In the genomic region with DNA sequence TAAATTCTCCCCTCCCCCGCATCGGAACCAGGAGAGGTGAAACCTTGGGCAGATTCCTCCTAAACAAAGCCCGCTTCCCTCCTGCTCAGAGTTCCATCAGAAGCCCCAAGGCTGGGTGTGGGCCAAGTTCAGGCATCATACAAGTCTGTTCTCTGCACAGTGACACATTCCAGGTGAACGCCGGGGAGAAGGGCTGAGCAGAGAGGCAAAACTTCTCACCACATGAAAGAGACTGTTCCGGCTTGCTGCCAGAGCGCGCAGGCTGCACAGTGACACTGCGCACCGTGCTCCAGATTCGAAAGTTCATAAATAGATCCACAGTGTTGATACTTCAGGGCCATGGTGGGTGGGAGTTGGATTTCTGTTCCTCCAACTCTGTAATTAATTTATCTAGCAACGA, we compare ENCODE assay signal across 17 mouse cellular contexts.
A peak's percentile ranks its signal among the peaks of the same experiment; 100 is the strongest.
DNase-seq lines count a peak whose midpoint lies in the region; ATAC-seq and TF ChIP-seq lines count a peak whose summit lies in the region.
"Had no signal": no experiment of that assay in that cellular context is flagged by ENCODE, and none has a peak within 500 bp of the region (broad histone marks: within the 10 kb centered on the region; RNA-seq: fewer than 3 reads in every experiment).

No protein-coding gene starts in this region.

- ATAC-seq in forebrain, embryonic 16.5 days = no peak
- no peak for ATAC-seq in heart, postnatal 0 days (ENCODE audit: insufficient read depth, low read depth)
- no peak for ATAC-seq in kidney, embryonic 15.5 days (replicated peaks; ENCODE audit: low FRiP score)
- ATAC-seq: midbrain, embryonic 16.5 days had no signal

- no peak overlapping the region for H3K4me2 ChIP-seq in forebrain, embryonic 16.5 days (ENCODE audit: low read length)
- H3K4me2 ChIP-seq in heart, postnatal 0 days (ENCODE audit: low read depth, low read length) = peak overlapping the region; percentile 21; the same call in 1 of the 2 replicates
- H3K4me2 ChIP-seq in kidney, embryonic 15.5 days = no peak overlapping the region
- H3K4me2 ChIP-seq: hindbrain, embryonic 15.5 days; neural tube, embryonic 15.5 days had no signal

- no peak for TF ChIP-seq CTCF in heart, postnatal 0 days (IDR thresholded peaks at IDR 0.05; ENCODE audit: low read depth)

- H3K9ac ChIP-seq in forebrain, embryonic 16.5 days (replicated peaks; ENCODE audit: low read depth, low read length) = no peak overlapping the region
- H3K9ac ChIP-seq in heart, postnatal 0 days (replicated peaks; ENCODE audit: low read depth, low read length) = no peak overlapping the region; the same call in 1 of the 2 replicates
- H3K9ac ChIP-seq in kidney, embryonic 15.5 days = no peak overlapping the region
- H3K9ac ChIP-seq: hindbrain, embryonic 15.5 days; liver, embryonic 14.5 days; neural tube, embryonic 15.5 days had no signal

- no peak for DNase-seq in forebrain, embryonic 10.5 days (ENCODE audit: extremely low spot score, low spot score)
- DNase-seq in left cerebral cortex, postnatal 14 days (ENCODE audit: low spot score in 2 of 2) = peak; percentile 19 to 29
- DNase-seq in left cerebral cortex, adult 11 months (ENCODE audit: low spot score) = no peak
- DNase-seq in heart, postnatal 0 days (ENCODE audit: low spot score) = no peak
- DNase-seq in thymus, postnatal 14 days = peak; percentile 86
- no peak for DNase-seq in adrenal gland, postnatal 36 days
- DNase-seq: kidney, postnatal 36 days; lung, postnatal 36 days; right cerebral cortex, postnatal 4 days had no signal

- intact Hi-C loops in left cerebral cortex, postnatal 14 days (cut with DNase I) = no loop called here

- H3K9me3 ChIP-seq in forebrain, embryonic 10.5 days = no peaks in the 10 kb centered on the region
- no peaks in the 10 kb centered on the region for H3K9me3 ChIP-seq in forebrain, embryonic 16.5 days (ENCODE audit: control insufficient read depth, low read length)
- no peaks in the 10 kb centered on the region for H3K9me3 ChIP-seq in heart, postnatal 0 days (replicated peaks; ENCODE audit: control insufficient read depth, low read length)
- no peaks in the 10 kb centered on the region for H3K9me3 ChIP-seq in kidney, embryonic 15.5 days (replicated peaks)
- H3K9me3 ChIP-seq: hindbrain, embryonic 15.5 days; neural tube, embryonic 15.5 days had no signal

- no peaks in the 10 kb centered on the region for H3K27me3 ChIP-seq in forebrain, embryonic 10.5 days (ENCODE audit: poor library complexity, severe bottlenecking)
- no peaks in the 10 kb centered on the region for H3K27me3 ChIP-seq in forebrain, embryonic 16.5 days (replicated peaks; ENCODE audit: control insufficient read depth, insufficient read depth, low read length)
- peaks cover 3% of the 10 kb centered on the region; the same call in 1 of the 2 replicates for H3K27me3 ChIP-seq in heart, postnatal 0 days (ENCODE audit: control insufficient read depth, insufficient read depth, low read length)
- H3K27me3 ChIP-seq in kidney, embryonic 15.5 days = no peaks in the 10 kb centered on the region
- H3K27me3 ChIP-seq: hindbrain, embryonic 15.5 days; neural tube, embryonic 15.5 days had no signal

- peaks cover 15% of the 10 kb centered on the region for H3K4me1 ChIP-seq in forebrain, embryonic 10.5 days
- H3K4me1 ChIP-seq in forebrain, embryonic 16.5 days (replicated peaks; ENCODE audit: control insufficient read depth, insufficient read depth, low read length) = no peaks in the 10 kb centered on the region
- H3K4me1 ChIP-seq in heart, postnatal 0 days (ENCODE audit: control insufficient read depth, insufficient read depth) = no peaks in the 10 kb centered on the region; the same call in 1 of the 2 replicates
- peaks cover 12% of the 10 kb centered on the region for H3K4me1 ChIP-seq in kidney, embryonic 15.5 days
- H3K4me1 ChIP-seq: hindbrain, embryonic 15.5 days; neural tube, embryonic 15.5 days had no signal

- no peak overlapping the region for H3K4me3 ChIP-seq in forebrain, embryonic 10.5 days
- no peak overlapping the region for H3K4me3 ChIP-seq in forebrain, embryonic 16.5 days (replicated peaks; ENCODE audit: low read length)
- no peak overlapping the region for H3K4me3 ChIP-seq in heart, postnatal 0 days (ENCODE audit: low read depth, low read length)
- no peak overlapping the region for H3K4me3 ChIP-seq in kidney, embryonic 15.5 days (replicated peaks)
- H3K4me3 ChIP-seq: hindbrain, embryonic 15.5 days; left cerebral cortex, adult 2 months; neural tube, embryonic 15.5 days had no signal

- 0 out of 2 replicates have a peak overlapping the region, but pooled peaks have one; percentile 40 for H3K27ac ChIP-seq in forebrain, embryonic 10.5 days
- H3K27ac ChIP-seq in forebrain, embryonic 16.5 days (ENCODE audit: low read length) = no peak overlapping the region
- H3K27ac ChIP-seq in heart, postnatal 0 days (ENCODE audit: low read depth) = peak overlapping the region; percentile 13; the same call in 1 of the 2 replicates
- no peak overlapping the region for H3K27ac ChIP-seq in kidney, embryonic 15.5 days
- H3K27ac ChIP-seq: hindbrain, embryonic 15.5 days; left cerebral cortex, adult 2 months; liver, embryonic 14.5 days; neural tube, embryonic 15.5 days had no signal

- TF ChIP-seq EP300 in heart, postnatal 0 days (IDR thresholded peaks at IDR 0.05; ENCODE audit: low read depth) = no peak

- no peaks in the 10 kb centered on the region for H3K36me3 ChIP-seq in forebrain, embryonic 10.5 days (replicated peaks)
- H3K36me3 ChIP-seq in forebrain, embryonic 16.5 days (ENCODE audit: control insufficient read depth, insufficient read depth) = no peaks in the 10 kb centered on the region
- H3K36me3 ChIP-seq in heart, postnatal 0 days (replicated peaks; ENCODE audit: control insufficient read depth, insufficient read depth, low read length) = no peaks in the 10 kb centered on the region
- no peaks in the 10 kb centered on the region for H3K36me3 ChIP-seq in kidney, embryonic 15.5 days
- H3K36me3 ChIP-seq: G1E; hindbrain, embryonic 15.5 days; neural tube, embryonic 15.5 days had no signal

- 89% methylated on average over 12 of the region's 12 CpGs for WGBS in forebrain, embryonic 10.5 days
- WGBS in forebrain, embryonic 16.5 days = 85% methylated on average over 12 of the region's 12 CpGs
- 52% methylated on average over 12 of the region's 12 CpGs for WGBS in heart, postnatal 0 days
- 81% methylated on average over 12 of the region's 12 CpGs for WGBS in kidney, embryonic 15.5 days

Comparison
In these comparisons a context has a peak if more than half of its experiments do, and no peak if none do; other contexts are left out.
1. DNase-seq: peak in left cerebral cortex, postnatal 14 days (2 of 2) and thymus, postnatal 14 days (single experiment); none in forebrain, embryonic 10.5 days (single experiment), left cerebral cortex, adult 11 months (single experiment), heart, postnatal 0 days (single experiment) and adrenal gland, postnatal 36 days (0 of 2).
2. H3K27ac ChIP-seq: peak in forebrain, embryonic 10.5 days (single experiment) and heart, postnatal 0 days (single experiment); none in forebrain, embryonic 16.5 days (single experiment) and kidney, embryonic 15.5 days (single experiment).